Mouse (Mus musculus) forebrain, embryonic 15.5 days (tissue): ENCODE measurements around the gene Elavl3. TPM values are rescaled to one million over a fixed set of nuclear protein-coding genes. Genes with fewer than 3 reads are reported as not detected.

ENCODE experiments used
- ATAC-seq: fragments of 200-750 bp; cut with Nextera tagmentation; replicated peaks from 2 replicates; pipeline ENCODE4 v1.8.0; 2017; ENCODE audit warnings: mild to moderate bottlenecking, moderate TSS enrichment, moderate library complexity
- H3K27ac ChIP-seq: fragments of 300-500 bp; sonication (generic); replicated peaks from 2 replicates; pipeline ENCODE4 v1.5.1; 2015; ENCODE audit warnings: mild to moderate bottlenecking, inconsistent platforms
- H3K27me3 ChIP-seq: fragments of 300-500 bp; sonication (generic); 2 replicates; pipeline ENCODE4 v1.6.1; 2015; ENCODE audit warnings: inconsistent platforms
- H3K36me3 ChIP-seq: fragments of 300-500 bp; sonication (generic); 2 replicates; pipeline ENCODE4 v1.6.1; 2015; ENCODE audit warnings: mild to moderate bottlenecking, inconsistent platforms
- H3K4me1 ChIP-seq: fragments of 300-500 bp; sonication (generic); 2 replicates; pipeline ENCODE4 v1.6.1; 2015; ENCODE audit warnings: inconsistent platforms
- H3K4me2 ChIP-seq: fragments of 300-500 bp; sonication (generic); replicated peaks from 2 replicates; pipeline ENCODE4 v1.6.1; 2015; ENCODE audit warnings: mild to moderate bottlenecking, inconsistent platforms
- H3K4me3 ChIP-seq: fragments of 300-500 bp; sonication (generic); 2 replicates; pipeline ENCODE4 v1.5.1; 2015; ENCODE audit warnings: mild to moderate bottlenecking, inconsistent platforms
- H3K9ac ChIP-seq: fragments of 300-500 bp; sonication (generic); replicated peaks from 2 replicates; pipeline ENCODE4 v1.6.1; 2015; ENCODE audit warnings: mild to moderate bottlenecking, inconsistent platforms
- H3K9me3 ChIP-seq: fragments of 300-500 bp; sonication (generic); 2 replicates; pipeline ENCODE4 v1.6.1; 2016; ENCODE audit warnings: inconsistent platforms
- WGBS: fragments of 180-500 bp; shearing (Covaris S2); methylation state at CpG from one replicate; pipeline ENCODE4 v1.1.7; 2015; ENCODE audit warnings: mixed read lengths; 5-methylcytosine and 5-hydroxymethylcytosine counted together
- polyA plus RNA-seq: library from polyadenylated mRNA; unstranded; fragments of >200 nt; fragmentation: Nextera tagmentation; extraction: Ambion mirVana; gene quantifications from 2 replicates; pipeline ENCODE4 v1.2.1, GENCODE M21; 2015

Elavl3 gene
- polyA plus RNA-seq, 1 experiment from 2014 or later = 88.9 TPM

- Histone ChIP-seq H3K9ac (no peak overlapping the region), H3K4me1 (no peaks in the 10 kb centered on the region), H3K27me3 (peaks cover under 1% of the 10 kb centered on the region; the same call in 1 of the 2 replicates), H3K27ac (no peak overlapping the region), H3K36me3 (no peaks in the 10 kb centered on the region), H3K4me3 (no peak overlapping the region), H3K9me3 (no peaks in the 10 kb centered on the region), H3K4me2 (no peak overlapping the region)
- ATAC-seq = no peak
- WGBS = 95% methylated on average over 4 of the region's 4 CpGs
Measured at GRCm38 (mm10) chr9:21969304-21969703, 82.5 kb downstream of the Elavl3 start.

GRCm38 (mm10) chr9:21968883-21969282 is 82.9 kb downstream of the Elavl3 start:
- no peak overlapping the region for H3K4me2 ChIP-seq
- H3K4me1 ChIP-seq = no peaks in the 10 kb centered on the region
- H3K36me3 ChIP-seq = no peaks in the 10 kb centered on the region
- H3K4me3 ChIP-seq = no peak overlapping the region
- WGBS = 72% methylated on average over 6 of the region's 6 CpGs
- peaks cover 4% of the 10 kb centered on the region; the same call in 1 of the 2 replicates for H3K27me3 ChIP-seq
- no peak overlapping the region for H3K27ac ChIP-seq
- no peak for ATAC-seq
- H3K9me3 ChIP-seq = no peaks in the 10 kb centered on the region
- H3K9ac ChIP-seq = no peak overlapping the region

Other genes starting within 250 kb of the Elavl3 start
- 0.27 and 0.51 TPM in 2 replicates for gene Angptl8, start 216.5 kb downstream of the Elavl3 start, polyA plus RNA-seq
- gene Dock6, start 199.4 kb downstream of the Elavl3 start, polyA plus RNA-seq = 10.4 and 12.3 TPM in 2 replicates
- gene Rab3d, start 133.8 kb downstream of the Elavl3 start, polyA plus RNA-seq = 33.3 and 33.8 TPM in 2 replicates
- 7.5 and 8.8 TPM in 2 replicates for gene Ccdc159, start 124.6 kb downstream of the Elavl3 start, polyA plus RNA-seq
- 53.5 and 53.7 TPM in 2 replicates for gene Tmem205, start 124.5 kb downstream of the Elavl3 start, polyA plus RNA-seq
- gene Plppr2, start 115.0 kb downstream of the Elavl3 start, polyA plus RNA-seq = 71.9 and 73.0 TPM in 2 replicates
- gene Swsap1, start 96.3 kb downstream of the Elavl3 start, polyA plus RNA-seq = 9.3 and 12.1 TPM in 2 replicates
- 1.7 and 1.8 TPM in 2 replicates for gene Epor, start 88.5 kb downstream of the Elavl3 start, polyA plus RNA-seq
- 0.87 and 1.1 TPM in 2 replicates for gene Rgl3, start 62.6 kb downstream of the Elavl3 start, polyA plus RNA-seq
- gene Ccdc151, start 49.4 kb downstream of the Elavl3 start, polyA plus RNA-seq = 4.4 and 5.5 TPM in 2 replicates
- gene Prkcsh, start 49.2 kb downstream of the Elavl3 start, polyA plus RNA-seq = 87.2 and 91.1 TPM in 2 replicates
- not detected in 2 replicates for gene Gm49318, start 19.2 kb upstream of the Elavl3 start, polyA plus RNA-seq
- gene Zfp653, start 19.4 kb upstream of the Elavl3 start, polyA plus RNA-seq = 23.2 and 23.5 TPM in 2 replicates
- 59.2 and 59.7 TPM in 2 replicates for gene Ecsit, start 33.4 kb upstream of the Elavl3 start, polyA plus RNA-seq
- 0.53 and 1.1 TPM in 2 replicates for gene Cnn1, start 47.2 kb upstream of the Elavl3 start, polyA plus RNA-seq
- gene Elof1, start 65.1 kb upstream of the Elavl3 start, polyA plus RNA-seq = 179 and 181 TPM in 2 replicates
- 0.17 and 0.84 TPM in 2 replicates for gene Acp5, start 83.7 kb upstream of the Elavl3 start, polyA plus RNA-seq
- gene Pigyl, start 104.8 kb upstream of the Elavl3 start, polyA plus RNA-seq = 85.9 and 89.6 TPM in 2 replicates
- 0.18 and 0.19 TPM in 2 replicates for gene Zfp872, start 136.1 kb upstream of the Elavl3 start, polyA plus RNA-seq
- gene Zfp809, start 173.7 kb upstream of the Elavl3 start, polyA plus RNA-seq = 10.3 TPM in 2 replicates
- gene Zfp599, start 207.9 kb upstream of the Elavl3 start, polyA plus RNA-seq = 11.3 and 12.4 TPM in 2 replicates